Mouse (Mus musculus): ENCODE measurements around the gene Ipmk.

GRCm38 (mm10) chr10:71330070-71330469 lies 17.5 kb upstream of the Ipmk start:
- TF ChIP-seq GATA1 (IDR thresholded peaks at IDR 0.05; ENCODE audit: low read length): no peak
- no peak for TF ChIP-seq TAL1 (IDR thresholded peaks at IDR 0.05; ENCODE audit: low read length)
